Mouse (Mus musculus): ENCODE measurements around the gene E2f6. TPM values are rescaled to one million over a fixed set of nuclear protein-coding genes. Genes with fewer than 3 reads are reported as not detected.

Gene E2f6
- total and polyA plus RNA-seq, 3 experiments, result 35.4 to 67.0 TPM; not detected in 1

GRCm38 (mm10) chr12:16778523-16778922 is 32.2 kb upstream of the E2f6 start:
- Histone ChIP-seq H3K4me1 (ENCODE audit: control insufficient read depth in 1 of 2, insufficient read depth in 2 of 2, low read length in 2 of 2) (no peaks in the 10 kb centered on the region), H3K9me3 (replicated peaks; ENCODE audit: insufficient read depth, low read length) (no peaks in the 10 kb centered on the region), H3K9ac (ENCODE audit: control insufficient read depth, low read depth, low read length, poor library complexity, severe bottlenecking) (no peak overlapping the region), H3K4me3 (ENCODE audit: control insufficient read depth in 1 of 2, insufficient read depth in 1 of 2, low read depth in 2 of 2, low read length in 2 of 2) (no peak overlapping the region), H3K27me3 (ENCODE audit: control insufficient read depth in 1 of 2, insufficient read depth in 2 of 2, low read length in 2 of 2) (peaks cover 8 to 16% of the 10 kb centered on the region in 2 experiments), H3K79me2 (ENCODE audit: control insufficient read depth, insufficient read depth, low read length, poor library complexity) (no peaks in the 10 kb centered on the region), H3K36me3 (ENCODE audit: control insufficient read depth in 1 of 2, insufficient read depth in 2 of 2, low read length in 2 of 2) (no peaks in the 10 kb centered on the region), H3K27ac (ENCODE audit: control insufficient read depth, low read depth, low read length) (no peak overlapping the region)
- TF ChIP-seq POLR2AphosphoS5 (IDR thresholded peaks at IDR 0.05; ENCODE audit: borderline replicate concordance, low read depth, low read length) (no peak), POLR2AphosphoS2 (IDR thresholded peaks at IDR 0.05; ENCODE audit: low read length) (no peak), MAZ (IDR thresholded peaks at IDR 0.05; ENCODE audit: low read depth, low read length) (no peak), MXI1 (IDR thresholded peaks at IDR 0.05; ENCODE audit: low read depth, low read length) (no peak)
- DNase-seq (ENCODE audit: low read depth, low spot score), result no peak

- no peak for TF ChIP-seq USF1 (IDR thresholded peaks at IDR 0.05; ENCODE audit: low read depth, low read length)
- TF ChIP-seq CHD1 (IDR thresholded peaks at IDR 0.05; ENCODE audit: low read depth, low read length), result no peak
- no peak for TF ChIP-seq ELF1 (IDR thresholded peaks at IDR 0.05; ENCODE audit: low read depth, low read length)
- TF ChIP-seq NRF1 (IDR thresholded peaks at IDR 0.05; ENCODE audit: insufficient read depth, low read depth, low read length, poor library complexity, severe bottlenecking), result no peak
- TF ChIP-seq ETS1 (IDR thresholded peaks at IDR 0.05; ENCODE audit: low read depth, low read length), result no peak
- TF ChIP-seq TCF12 (IDR thresholded peaks at IDR 0.05; ENCODE audit: low read depth, low read length), result no peak
- no peak for TF ChIP-seq BHLHE40 (IDR thresholded peaks at IDR 0.05; ENCODE audit: borderline replicate concordance, low read depth, low read length)
- no peak for TF ChIP-seq ZC3H11A (IDR thresholded peaks at IDR 0.05; ENCODE audit: low read depth, low read length)
- TF ChIP-seq GABPA (IDR thresholded peaks at IDR 0.05; ENCODE audit: low read depth, low read length), result no peak
- no peak for TF ChIP-seq MXI1 (IDR thresholded peaks at IDR 0.05; ENCODE audit: low read depth, low read length)
- TF ChIP-seq E2F4 (IDR thresholded peaks at IDR 0.05; ENCODE audit: borderline replicate concordance, low read depth, low read length), result no peak
- no peak for TF ChIP-seq JUND (IDR thresholded peaks at IDR 0.05; ENCODE audit: low read depth, low read length)
- TF ChIP-seq KAT2A (conservative IDR thresholded peaks at IDR 0.05; ENCODE audit: low read depth, low read length), result no peak
- no peak for TF ChIP-seq MAFK (IDR thresholded peaks at IDR 0.05; ENCODE audit: borderline replicate concordance, low read depth, low read length)
- TF ChIP-seq GATA1 (IDR thresholded peaks at IDR 0.05; ENCODE audit: low read depth, low read length), result no peak
- no peak for TF ChIP-seq USF2 (IDR thresholded peaks at IDR 0.05; ENCODE audit: borderline replicate concordance in 1 of 2, insufficient read depth in 1 of 2, low read depth in 1 of 2, low read length in 2 of 2)
- TF ChIP-seq SMC3 (IDR thresholded peaks at IDR 0.05; ENCODE audit: low read depth, low read length), result no peak
- TF ChIP-seq ZKSCAN1 (IDR thresholded peaks at IDR 0.05; ENCODE audit: low read depth, low read length), result no peak
- H3K9ac ChIP-seq (ENCODE audit: control insufficient read depth, low read depth, low read length, poor library complexity, severe bottlenecking), result no peak overlapping the region
- no peak for DNase-seq (ENCODE audit: low read depth, low spot score)
- peaks cover 8 to 16% of the 10 kb centered on the region in 2 experiments for H3K27me3 ChIP-seq (ENCODE audit: control insufficient read depth in 1 of 2, insufficient read depth in 2 of 2, low read length in 2 of 2)
- H3K36me3 ChIP-seq (ENCODE audit: control insufficient read depth in 1 of 2, insufficient read depth in 2 of 2, low read length in 2 of 2), result no peaks in the 10 kb centered on the region
- H3K4me3 ChIP-seq (ENCODE audit: control insufficient read depth in 1 of 2, insufficient read depth in 1 of 2, low read depth in 2 of 2, low read length in 2 of 2), result no peak overlapping the region
- no peak overlapping the region for H3K27ac ChIP-seq (ENCODE audit: control insufficient read depth, low read depth, low read length)
- no peaks in the 10 kb centered on the region for H3K9me3 ChIP-seq (replicated peaks; ENCODE audit: insufficient read depth, low read length)
- no peaks in the 10 kb centered on the region for H3K79me2 ChIP-seq (ENCODE audit: control insufficient read depth, insufficient read depth, low read length, poor library complexity)
- no peaks in the 10 kb centered on the region for H3K4me1 ChIP-seq (ENCODE audit: control insufficient read depth in 1 of 2, insufficient read depth in 2 of 2, low read length in 2 of 2)
These were observed 31.6 kb upstream of the E2f6 start for GRCm38 (mm10) chr12:16779165-16779564.
